Mouse (Mus musculus) right cerebral cortex, postnatal 10 days (tissue): ENCODE measurements around the gene Plk2.
"Not testable (repeated sequence)": the region's sequence is repeated elsewhere in the genome, so short reads cannot be mapped to it uniquely, and the experiment has no call there.

Source experiments
- DNase-seq, 2 experiments: peaks; one replicate each; pipeline ENCODE4 v3.0.0; 2021; ENCODE audit warnings: low spot score in 2 of 2

The Plk2 gene

GRCm38 (mm10) chr13:110394291-110395178, at the start of gene Plk2:
Gene Plk2, plus strand, starts transcription at chr13:110395046.
- DNase-seq = peak; percentile 96

- DNase-seq = no peak
Measured at GRCm38 (mm10) chr13:110346707-110347106, 48.1 kb upstream of the Plk2 start.

- no peak for DNase-seq
Measured at GRCm38 (mm10) chr13:110351051-110351450, 43.8 kb upstream of the Plk2 start.

DNA sequence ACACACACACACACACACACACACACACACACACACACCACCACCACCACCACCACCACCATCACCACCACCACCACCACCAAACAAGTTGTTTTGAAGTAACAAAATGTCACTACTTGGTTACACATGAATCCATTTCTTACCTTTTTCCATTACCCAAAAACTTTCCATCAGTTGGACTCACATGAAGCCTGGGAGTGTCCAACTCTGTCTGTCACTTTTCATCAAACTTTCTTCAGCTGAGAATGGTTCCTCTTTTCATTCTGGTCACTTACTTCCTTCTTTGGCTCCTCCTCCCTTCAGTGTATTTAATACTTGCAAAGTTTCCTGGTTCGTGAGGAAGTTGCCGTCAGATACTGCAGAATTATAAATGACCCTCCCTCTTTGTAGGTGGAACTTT, 37.9 kb upstream of the Plk2 start, which contains the start of gene Gapt:
Gene Gapt, minus strand, starts transcription at position 259 of the 400 bp plus-strand sequence.
- DNase-seq = no peak

GRCm38 (mm10) chr13:110363722-110364121, 31.1 kb upstream of the Plk2 start:
- DNase-seq = no peak

GRCm38 (mm10) chr13:110366477-110366876, 28.4 kb upstream of the Plk2 start:
- no peak for DNase-seq

DNA sequence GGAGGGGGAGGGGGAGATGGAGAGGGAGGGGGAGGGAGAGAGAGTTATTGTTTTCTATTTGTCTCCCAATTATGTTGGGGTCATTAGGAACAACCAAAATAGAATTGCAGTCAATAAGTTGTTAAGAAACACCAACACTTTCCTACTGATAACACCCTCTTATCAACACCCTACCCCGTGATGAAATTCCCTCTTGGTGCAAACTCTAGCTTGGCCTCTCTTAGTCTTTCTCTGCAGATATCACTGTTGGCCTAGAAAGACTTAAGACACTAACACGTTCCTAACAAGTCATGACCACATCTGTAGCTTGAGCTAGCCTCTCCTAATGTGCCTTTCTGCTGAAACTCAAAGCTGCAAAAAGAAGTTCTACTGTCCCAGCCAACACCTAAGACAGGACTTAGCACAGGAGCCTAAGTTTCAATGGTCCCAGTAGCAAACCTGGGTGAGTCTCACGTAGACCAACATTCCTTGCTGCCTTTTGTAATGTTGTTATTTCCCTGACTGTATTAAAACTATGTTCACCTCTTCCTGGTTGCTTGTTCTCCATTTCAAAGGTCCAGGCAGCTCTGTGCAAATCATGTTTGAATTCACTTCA, 26.8 kb upstream of the Plk2 start:
- DNase-seq = no peak

GRCm38 (mm10) chr13:110368556-110369040, 26.2 kb upstream of the Plk2 start:
- DNase-seq = peak; percentile 57 to 67

DNA sequence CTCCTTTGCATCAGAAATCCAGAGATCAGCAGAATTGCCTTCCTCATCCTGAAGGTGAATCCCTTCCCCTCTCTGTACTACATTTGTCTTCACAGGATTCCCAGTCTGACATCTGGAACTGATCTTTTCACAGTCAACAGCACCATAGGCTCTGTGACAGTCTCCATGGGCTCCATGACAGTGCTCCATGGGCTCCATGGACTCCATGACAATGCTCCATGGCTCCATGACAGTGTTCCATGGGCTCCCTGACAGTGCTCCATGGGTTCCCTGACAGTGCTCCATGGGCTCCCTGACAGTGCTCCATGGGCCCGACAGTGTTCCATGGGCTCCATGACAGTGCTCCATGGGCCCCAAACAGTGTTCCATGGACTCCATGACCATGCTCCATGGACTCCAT, 25.2 kb upstream of the Plk2 start:
- no peak for DNase-seq

- DNase-seq = peak in 1 of 2 experiments; percentile 63
Measured at GRCm38 (mm10) chr13:110382447-110382901, 12.4 kb upstream of the Plk2 start.

DNA sequence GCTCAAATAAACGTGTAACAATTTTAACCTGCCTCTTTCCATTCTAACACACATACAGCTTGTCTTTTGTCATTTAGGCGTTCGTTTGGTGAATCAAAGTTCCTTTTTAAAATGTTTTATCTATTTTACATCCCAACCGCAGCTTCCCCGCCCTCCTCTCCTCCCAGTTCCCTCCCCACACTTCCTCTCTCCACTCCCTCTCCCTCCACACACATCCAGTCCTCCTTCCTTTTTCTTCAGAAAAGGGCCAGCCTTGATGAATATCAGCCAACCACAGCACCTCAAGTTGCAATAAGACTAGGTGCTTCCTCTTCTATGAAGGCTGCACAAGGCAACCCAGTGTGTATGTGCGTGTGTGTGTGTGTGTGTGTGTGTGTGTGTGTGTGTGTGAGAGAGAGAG, 10.3 kb upstream of the Plk2 start:
- DNase-seq = no peak

GRCm38 (mm10) chr13:110392210-110392609, 2.6 kb upstream of the Plk2 start:
- peak; percentile 85 for DNase-seq

DNA sequence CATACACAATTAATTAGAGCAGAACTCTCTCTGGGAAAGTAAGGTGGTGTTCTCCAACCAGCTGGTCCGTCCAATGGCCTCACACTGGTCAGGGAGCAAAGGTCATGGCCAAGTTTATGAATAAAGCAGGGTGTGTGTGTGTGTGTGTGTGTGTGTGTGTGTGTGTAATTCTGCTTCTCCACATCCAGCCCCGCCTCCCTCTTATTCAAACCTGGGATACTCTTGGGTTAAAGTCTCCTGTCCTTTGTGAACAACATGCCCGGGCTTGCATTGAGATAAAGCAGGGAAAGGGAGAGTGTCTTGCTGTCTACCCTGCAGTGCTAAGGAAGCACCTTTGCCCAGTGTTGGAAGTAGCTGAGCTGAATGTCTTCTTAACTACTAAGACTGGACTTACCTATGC, 2.2 kb upstream of the Plk2 start:
- DNase-seq = no peak

GRCm38 (mm10) chr13:110395179-110395794, 441 bp downstream of the Plk2 start:
- DNase-seq = no peak

- DNase-seq = peak in 1 of 2 experiments; percentile 35
Measured at GRCm38 (mm10) chr13:110395916-110396685, 1.3 kb downstream of the Plk2 start.

GRCm38 (mm10) chr13:110397750-110398149, 2.9 kb downstream of the Plk2 start:
- DNase-seq = peak in 1 of 2 experiments; percentile 43

DNA sequence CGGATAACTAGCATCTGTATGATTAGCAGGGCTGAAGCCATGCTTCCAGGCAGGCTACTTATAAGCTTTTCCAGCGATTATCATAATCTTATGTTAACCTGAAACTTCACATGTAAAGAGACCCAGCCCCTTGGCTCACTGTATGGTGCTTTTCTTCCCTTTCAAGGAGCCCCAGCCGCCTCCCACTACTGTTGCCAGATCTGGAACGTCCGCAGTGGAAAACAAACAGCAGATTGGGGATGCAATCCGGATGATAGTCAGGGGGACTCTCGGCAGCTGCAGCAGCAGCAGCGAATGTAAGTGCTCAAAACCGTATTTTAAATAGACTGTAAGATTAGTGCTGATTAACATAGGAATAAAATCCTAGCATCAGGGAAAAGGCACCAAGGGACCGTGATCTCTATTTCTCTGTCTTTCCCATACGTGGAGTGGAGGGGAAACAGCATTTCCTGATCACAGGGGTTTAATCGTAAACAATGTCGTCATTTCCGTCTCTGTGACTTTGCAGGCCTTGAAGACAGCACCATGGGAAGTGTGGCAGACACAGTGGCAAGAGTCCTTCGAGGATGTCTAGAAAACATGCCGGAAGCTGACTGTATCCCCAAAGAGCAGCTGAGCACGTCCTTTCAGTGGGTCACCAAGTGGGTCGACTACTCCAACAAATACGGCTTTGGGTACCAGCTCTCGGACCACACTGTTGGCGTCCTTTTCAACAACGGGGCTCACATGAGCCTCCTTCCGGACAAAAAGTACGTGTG, 3.8 kb downstream of the Plk2 start:
- peak in 1 of 2 experiments; percentile 45 for DNase-seq

- DNase-seq = no peak
Measured at GRCm38 (mm10) chr13:110401443-110401842, 6.6 kb downstream of the Plk2 start.

DNA sequence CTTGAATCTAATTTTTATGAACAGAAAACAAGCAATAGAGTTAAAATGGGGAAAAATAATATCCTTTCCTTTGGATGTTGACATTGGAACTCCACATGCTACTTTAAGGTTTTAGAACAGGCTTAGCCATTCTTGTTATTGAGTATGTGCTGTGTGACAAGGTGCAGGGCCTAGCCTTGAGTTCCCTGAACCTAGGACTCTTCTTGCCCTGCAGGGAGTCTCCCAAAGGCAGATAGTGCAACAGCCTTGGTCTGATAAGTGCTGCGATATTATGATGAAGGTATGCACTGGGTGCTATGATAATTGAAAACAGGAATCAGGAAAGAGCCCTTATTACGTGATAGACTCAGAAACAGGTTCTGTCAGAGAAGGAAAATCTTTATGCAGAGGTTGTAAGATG, 7.0 kb downstream of the Plk2 start:
- no peak for DNase-seq

GRCm38 (mm10) chr13:110404059-110404458, 9.2 kb downstream of the Plk2 start:
- no peak for DNase-seq

GRCm38 (mm10) chr13:110404686-110405085, 9.8 kb downstream of the Plk2 start:
- not testable (repeated sequence) for DNase-seq
